Mouse (Mus musculus): ENCODE measurements around the gene Wrap53. TPM values are rescaled to one million over a fixed set of nuclear protein-coding genes. Genes with fewer than 3 reads are reported as not detected.
A peak's percentile ranks its signal among the peaks of the same experiment; 100 is the strongest.
"Not testable (repeated sequence)": the region's sequence is repeated elsewhere in the genome, so short reads cannot be mapped to it uniquely, and the experiment has no call there.

Gene Wrap53
- polyA plus RNA-seq, 1 experiment: 12.2 TPM

GRCm38 (mm10) chr11:69540700-69541099 is 39.4 kb downstream of the Wrap53 start:
- DNase-seq (ENCODE audit: extremely low spot score in 1 of 2, low spot score in 1 of 2): no peak

DNA sequence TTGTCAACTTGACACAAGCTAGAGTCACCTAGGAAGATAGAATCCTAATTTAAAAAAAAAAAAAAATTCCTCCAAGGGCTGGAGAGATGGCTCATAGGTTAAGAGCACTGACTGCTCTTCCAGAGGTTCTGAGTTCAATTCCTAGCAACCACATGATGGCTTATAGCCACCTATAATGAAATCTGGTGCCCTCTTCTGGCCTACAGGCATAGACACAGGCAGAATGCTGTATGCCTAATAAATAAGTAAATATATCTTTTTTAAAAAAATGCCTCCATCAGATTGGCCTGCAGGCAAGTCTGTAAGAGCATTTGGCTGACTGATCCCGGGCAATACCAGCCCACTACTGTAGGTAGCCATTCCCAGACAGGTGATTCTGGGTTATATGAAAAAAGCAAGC is 45.1 kb downstream of the Wrap53 start:
- DNase-seq (ENCODE audit: extremely low spot score in 1 of 2, low spot score in 1 of 2): no peak

DNA sequence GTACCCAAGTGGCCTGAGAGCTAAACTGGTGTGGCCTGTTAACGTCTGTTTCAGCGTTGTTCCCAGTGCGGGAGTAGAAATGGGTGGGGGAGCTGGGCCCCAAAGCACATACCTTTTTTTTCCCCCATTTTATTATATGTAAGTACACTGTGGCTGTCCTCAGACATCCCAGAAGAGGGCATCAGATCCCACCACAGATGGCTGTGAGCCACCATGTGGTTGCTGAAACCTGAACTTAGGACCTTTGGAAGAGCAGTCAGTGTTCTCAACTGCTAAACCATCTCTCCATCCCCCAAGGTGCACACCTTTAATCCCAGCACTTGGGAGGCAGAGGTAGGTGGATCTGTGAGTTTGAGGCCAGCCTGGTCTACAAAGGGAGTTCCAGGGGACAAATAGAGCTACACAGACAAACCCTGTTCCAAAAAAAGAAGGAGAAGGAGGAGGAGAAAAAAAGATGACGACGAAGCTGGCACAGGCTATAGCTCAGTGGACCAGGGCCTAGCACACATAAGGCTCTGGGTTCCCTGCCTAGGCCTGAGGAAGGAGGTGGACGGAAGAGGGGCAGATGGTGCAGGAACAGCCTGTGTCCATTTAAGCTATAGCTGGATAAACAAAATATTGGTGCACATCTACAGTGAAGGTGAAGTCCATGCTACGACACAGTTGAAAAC is 47.4 kb downstream of the Wrap53 start:
- DNase-seq (ENCODE audit: extremely low spot score in 1 of 2, low spot score in 1 of 2): no peak

GRCm38 (mm10) chr11:69530755-69531154 is 49.3 kb downstream of the Wrap53 start:
- DNase-seq (ENCODE audit: extremely low spot score in 1 of 2, low spot score in 1 of 2): not testable (repeated sequence)

DNA sequence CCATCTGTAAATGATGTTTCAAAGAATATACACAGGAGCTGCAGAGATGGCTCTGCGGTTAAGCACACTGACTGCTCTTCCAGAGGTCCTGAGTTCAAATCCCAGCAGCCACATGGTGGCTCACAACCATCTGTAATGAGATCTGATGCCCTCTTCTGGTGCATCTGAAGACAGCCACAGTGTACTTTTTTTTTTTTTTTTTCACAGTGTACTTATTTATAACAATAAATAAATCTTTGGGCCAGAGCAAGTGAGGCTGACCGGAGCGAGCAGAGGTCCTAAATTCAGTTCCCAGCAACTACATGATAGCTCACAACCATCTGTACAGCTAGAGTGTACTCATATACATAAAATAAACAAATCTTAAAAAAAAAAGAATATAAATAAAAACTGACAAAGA is 49.8 kb downstream of the Wrap53 start:
- not testable (repeated sequence) for DNase-seq (ENCODE audit: extremely low spot score in 1 of 2, low spot score in 1 of 2)

DNA sequence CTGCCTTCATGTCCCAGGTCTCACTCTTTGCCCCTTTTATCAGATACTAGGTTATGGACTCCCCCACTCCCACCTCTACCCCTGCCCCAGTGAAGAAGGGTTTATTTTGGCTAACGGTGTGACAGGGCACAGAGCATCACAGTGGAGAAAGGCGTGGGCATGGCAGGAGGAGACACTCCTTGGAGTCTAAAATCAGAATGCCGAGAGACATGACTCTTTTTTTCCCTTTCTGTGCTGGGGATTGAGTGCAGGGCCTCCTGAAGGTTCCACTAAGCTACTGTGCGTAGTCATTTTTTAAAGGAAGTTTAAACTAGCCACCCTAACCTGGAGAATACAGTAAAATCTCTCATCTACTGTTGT is 52.0 kb downstream of the Wrap53 start:
- no peak for DNase-seq (ENCODE audit: extremely low spot score in 1 of 2, low spot score in 1 of 2)

DNA sequence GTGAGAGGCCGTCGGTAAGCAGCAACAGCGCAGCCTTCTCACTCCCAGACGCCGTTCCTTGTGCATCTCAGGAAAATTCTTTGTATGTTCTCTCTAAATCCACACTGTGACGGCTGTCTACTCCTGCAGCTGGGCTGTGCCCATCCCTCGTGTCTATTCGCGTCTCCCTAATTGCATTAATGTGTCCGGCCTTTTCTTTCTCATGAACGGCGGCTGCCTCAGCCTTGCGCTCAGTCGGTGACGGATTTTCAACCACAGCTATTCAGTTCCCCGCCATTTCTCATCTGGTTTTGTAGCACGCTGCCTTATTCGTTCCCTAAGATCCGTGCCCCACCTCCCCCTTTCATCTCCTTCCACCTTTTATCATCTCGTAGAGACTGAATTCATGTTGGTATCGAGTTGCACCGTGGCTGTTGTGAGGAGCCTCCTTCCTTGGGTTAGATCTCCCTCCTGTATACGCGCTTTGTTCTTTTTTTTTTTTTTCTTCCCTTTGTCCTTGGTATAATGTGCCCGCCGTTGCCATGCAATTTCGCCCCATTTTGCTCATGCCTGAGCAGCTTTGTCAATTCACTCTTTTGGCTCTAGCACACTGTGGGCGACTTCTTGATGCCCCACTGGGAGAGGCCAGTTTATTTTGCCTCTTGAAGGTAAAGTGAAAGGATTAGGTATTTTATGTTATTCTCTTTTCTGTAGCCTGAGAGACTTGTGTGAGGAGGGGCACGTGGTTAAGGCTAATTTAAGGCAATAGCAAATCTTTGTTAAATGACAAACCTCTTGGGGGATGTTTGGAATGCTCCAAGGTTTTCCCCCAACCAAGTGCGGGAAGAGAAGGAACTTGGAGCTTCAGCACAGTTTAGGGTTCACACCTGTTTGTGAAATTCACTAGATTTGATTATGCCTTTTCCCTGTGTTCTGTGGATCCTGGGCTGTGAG is 52.7 kb downstream of the Wrap53 start:
- DNase-seq (ENCODE audit: extremely low spot score in 1 of 2, low spot score in 1 of 2): peak in 1 of 2 experiments; percentile 28

GRCm38 (mm10) chr11:69526631-69527030 is 53.4 kb downstream of the Wrap53 start:
- DNase-seq (ENCODE audit: extremely low spot score in 1 of 2, low spot score in 1 of 2): no peak

DNA sequence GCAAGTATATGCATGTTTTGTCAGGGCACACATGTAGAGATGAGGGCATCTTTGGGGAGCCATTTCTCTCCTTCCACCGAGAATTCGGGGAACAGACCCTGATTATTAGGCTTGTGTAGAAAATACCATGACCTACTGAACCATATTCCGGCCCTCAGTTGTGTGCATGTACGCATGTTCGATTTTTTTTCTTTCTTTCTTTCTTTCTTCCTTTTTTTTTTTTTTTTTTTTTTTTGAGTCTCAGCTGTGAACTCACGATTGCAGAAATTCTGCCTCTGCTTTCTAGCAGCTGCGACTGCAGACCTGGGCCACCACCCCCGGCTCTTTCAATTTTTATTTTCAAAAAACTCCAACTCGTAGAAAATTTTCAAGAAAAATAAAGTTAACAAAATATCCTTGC is 54.4 kb downstream of the Wrap53 start:
- DNase-seq (ENCODE audit: extremely low spot score in 1 of 2, low spot score in 1 of 2): no peak

DNA sequence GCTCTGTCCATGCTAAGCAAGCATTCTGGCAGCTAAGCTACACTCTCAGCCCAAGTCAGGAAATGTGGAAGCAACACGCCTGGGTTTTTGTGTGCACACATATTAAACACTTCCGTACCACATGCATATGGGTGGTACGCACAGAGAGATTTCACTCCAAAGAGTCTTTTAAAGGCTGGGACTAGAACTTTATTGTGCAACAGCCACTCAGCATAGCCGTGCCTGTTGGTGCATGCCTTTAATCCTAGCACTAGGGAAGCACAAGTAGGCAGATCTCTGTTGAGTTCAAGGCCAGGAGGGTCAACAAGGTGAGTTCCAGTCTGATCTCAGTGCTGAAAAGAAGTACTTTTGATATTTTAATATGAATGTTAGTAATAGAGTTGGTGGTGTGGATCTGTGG is 56.4 kb downstream of the Wrap53 start:
- DNase-seq (ENCODE audit: extremely low spot score in 1 of 2, low spot score in 1 of 2): no peak

- DNase-seq (ENCODE audit: extremely low spot score in 1 of 2, low spot score in 1 of 2): peak in 1 of 2 experiments; percentile 12
These were observed 58.4 kb downstream of the Wrap53 start for GRCm38 (mm10) chr11:69521526-69522149.

DNA sequence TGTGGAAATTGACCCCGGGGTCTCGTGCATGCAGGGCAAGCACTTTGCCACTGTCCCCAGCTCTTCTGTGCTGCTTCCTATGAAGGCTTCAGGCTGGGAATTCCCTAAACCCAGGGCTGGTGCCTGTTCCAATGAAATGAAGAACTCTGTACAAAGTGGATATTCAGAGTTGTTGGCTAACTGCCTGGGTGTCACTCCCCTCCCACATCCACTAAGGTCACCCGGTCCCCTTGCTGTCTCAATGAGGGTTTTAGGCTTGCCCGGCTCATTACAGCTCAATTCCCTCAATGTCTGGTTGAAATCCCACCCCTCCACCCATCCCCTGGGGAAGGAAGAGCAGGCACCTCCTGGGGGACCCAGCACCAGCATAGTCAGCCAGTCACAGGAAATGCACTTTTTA is 60.1 kb downstream of the Wrap53 start:
- DNase-seq (ENCODE audit: extremely low spot score in 1 of 2, low spot score in 1 of 2): no peak

- no peak for DNase-seq (ENCODE audit: extremely low spot score in 1 of 2, low spot score in 1 of 2)
These were observed 63.4 kb downstream of the Wrap53 start for GRCm38 (mm10) chr11:69516661-69517060.

GRCm38 (mm10) chr11:69516151-69516640 is 63.9 kb downstream of the Wrap53 start:
- no peak for DNase-seq (ENCODE audit: extremely low spot score in 1 of 2, low spot score in 1 of 2)

- peak in 1 of 2 experiments; percentile 74 for DNase-seq (ENCODE audit: extremely low spot score in 1 of 2, low spot score in 1 of 2)
These were observed 66.2 kb downstream of the Wrap53 start for GRCm38 (mm10) chr11:69513840-69514239.

Other genes starting within 250 kb of the Wrap53 start
- 130 and 138 TPM in 2 replicates for gene Rnf227, start 239.8 kb downstream of the Wrap53 start, polyA plus RNA-seq (2012; rRNA removed)
- 374 and 399 TPM in 2 replicates for gene Chd3, start 210.8 kb downstream of the Wrap53 start, polyA plus RNA-seq (2012; rRNA removed)
- gene Naa38, start 184.8 kb downstream of the Wrap53 start, polyA plus RNA-seq (2012; rRNA removed): 179 and 182 TPM in 2 replicates
- gene Cyb5d1, start 184.6 kb downstream of the Wrap53 start, polyA plus RNA-seq (2012; rRNA removed): 34.2 and 35.7 TPM in 2 replicates
- 4.1 and 4.6 TPM in 2 replicates for gene Tmem88, start 182.0 kb downstream of the Wrap53 start, polyA plus RNA-seq (2012; rRNA removed)
- gene Kdm6b, start 166.6 kb downstream of the Wrap53 start, polyA plus RNA-seq (2012; rRNA removed): 12.3 and 12.7 TPM in 2 replicates
- 2.7 and 4.6 TPM in 2 replicates for gene Dnah2, start 31.1 kb downstream of the Wrap53 start, polyA plus RNA-seq (2012; rRNA removed)
- gene Efnb3, start 20.1 kb downstream of the Wrap53 start, polyA plus RNA-seq (2012; rRNA removed): 78.4 and 80.4 TPM in 2 replicates
- gene Trp53, start 104 bp upstream of the Wrap53 start, polyA plus RNA-seq (2012; rRNA removed): 36.7 and 38.4 TPM in 2 replicates
- gene Atp1b2, start 25.7 kb upstream of the Wrap53 start, polyA plus RNA-seq (2012; rRNA removed): 324 and 357 TPM in 2 replicates
- 0.11 and 0.16 TPM in 2 replicates for gene Shbg, start 37.6 kb upstream of the Wrap53 start, polyA plus RNA-seq (2012; rRNA removed)
- 20.3 and 26.3 TPM in 2 replicates for gene Sat2, start 41.8 kb upstream of the Wrap53 start, polyA plus RNA-seq (2012; rRNA removed)
- gene Fxr2, start 52.7 kb upstream of the Wrap53 start, polyA plus RNA-seq (2012; rRNA removed): 136 and 154 TPM in 2 replicates
- 0.34 TPM in 1 of 2 replicates, not detected in the other for gene Sox15, start 75.1 kb upstream of the Wrap53 start, polyA plus RNA-seq (2012; rRNA removed)
- gene Mpdu1, start 82.4 kb upstream of the Wrap53 start, polyA plus RNA-seq (2012; rRNA removed): 104 and 113 TPM in 2 replicates
- 13.7 TPM in 2 replicates for gene Cd68, start 85.9 kb upstream of the Wrap53 start, polyA plus RNA-seq (2012; rRNA removed)
- gene Eif4a1, start 92.2 kb upstream of the Wrap53 start, polyA plus RNA-seq (2012; rRNA removed): 365 and 370 TPM in 2 replicates
- gene Senp3, start 101.8 kb upstream of the Wrap53 start, polyA plus RNA-seq (2012; rRNA removed): 138 and 154 TPM in 2 replicates
- 5.3 and 5.4 TPM in 2 replicates for gene Tnfsf13, start 105.5 kb upstream of the Wrap53 start, polyA plus RNA-seq (2012; rRNA removed)
- 17.1 and 20.6 TPM in 2 replicates for gene Tnfsf12, start 115.6 kb upstream of the Wrap53 start, polyA plus RNA-seq (2012; rRNA removed)
- gene Tnfsfm13, start 115.8 kb upstream of the Wrap53 start, polyA plus RNA-seq (2012; rRNA removed): 2.9 and 4.9 TPM in 2 replicates
- 30.9 and 32.6 TPM in 2 replicates for gene Polr2a, start 178.4 kb upstream of the Wrap53 start, polyA plus RNA-seq (2012; rRNA removed)
- not detected in 2 replicates for gene Slc35g3, start 181.7 kb upstream of the Wrap53 start, polyA plus RNA-seq (2012; rRNA removed)
- 45.7 and 51.4 TPM in 2 replicates for gene Zbtb4, start 185.7 kb upstream of the Wrap53 start, polyA plus RNA-seq (2012; rRNA removed)
- gene Chrnb1, start 215.7 kb upstream of the Wrap53 start, polyA plus RNA-seq (2012; rRNA removed): 1.4 and 1.9 TPM in 2 replicates
- 18.4 and 22.0 TPM in 2 replicates for gene Fgf11, start 221.6 kb upstream of the Wrap53 start, polyA plus RNA-seq (2012; rRNA removed)
- gene Tmem102, start 225.4 kb upstream of the Wrap53 start, polyA plus RNA-seq (2012; rRNA removed): 0.48 and 0.62 TPM in 2 replicates
- not detected in 2 replicates for gene Gm39566, start 235.0 kb upstream of the Wrap53 start, polyA plus RNA-seq (2012; rRNA removed)
- not detected in 2 replicates for gene Spem2, start 238.2 kb upstream of the Wrap53 start, polyA plus RNA-seq (2012; rRNA removed)
- 0.42 and 0.58 TPM in 2 replicates for gene Spem1, start 241.9 kb upstream of the Wrap53 start, polyA plus RNA-seq (2012; rRNA removed)